Mouse (Mus musculus) thymus, adult 2 months (tissue): ENCODE data around the gene Otop2. TPM values are rescaled to one million over a fixed set of nuclear protein-coding genes. Genes with fewer than 3 reads are reported as not detected.
A peak's percentile ranks its signal among the peaks of the same experiment; 100 is the strongest.

Source experiments
- DNase-seq: peaks from one replicate; pipeline ENCODE4 v3.0.0; 2021
- H3K27ac ChIP-seq: fragments of 200-500 bp; 2 replicates; pipeline ENCODE4 v1.5.1; 2012; ENCODE audit warnings: low read length, control low read depth; ENCODE audit not compliant: control insufficient read depth, insufficient read depth
- H3K27me3 ChIP-seq: fragments of 200-500 bp; 2 replicates; pipeline ENCODE4 v1.6.1; 2012; ENCODE audit warnings: mild to moderate bottlenecking, low read length, moderate library complexity, mixed read lengths; ENCODE audit not compliant: control insufficient read depth, insufficient read depth
- H3K36me3 ChIP-seq: fragments of 200-500 bp; 2 replicates; pipeline ENCODE4 v1.6.1; 2012; ENCODE audit warnings: mild to moderate bottlenecking, low read length, moderate library complexity; ENCODE audit not compliant: control insufficient read depth, insufficient read depth
- H3K4me1 ChIP-seq: fragments of 200-500 bp; replicated peaks from 2 replicates; pipeline ENCODE4 v1.6.1; 2012; ENCODE audit warnings: low read length; ENCODE audit not compliant: control insufficient read depth, insufficient read depth
- H3K4me3 ChIP-seq: fragments of 200-500 bp; 2 replicates; pipeline ENCODE4 v1.5.1; 2012; ENCODE audit warnings: mild to moderate bottlenecking, low read length, control low read depth, moderate library complexity; ENCODE audit not compliant: control insufficient read depth, insufficient read depth
- CTCF ChIP-seq: fragments of 200-500 bp; IDR thresholded peaks from 2 replicates; pipeline ENCODE4 v1.5.1; 2012; ENCODE audit warnings: mild to moderate bottlenecking, control low read depth, low read length, moderate library complexity, borderline replicate concordance; ENCODE audit not compliant: control insufficient read depth, poor library complexity, insufficient read depth; ENCODE audit errors: extremely low read depth
- POLR2A ChIP-seq: fragments of 200-500 bp; IDR thresholded peaks from 2 replicates; pipeline ENCODE4 v1.6.1; 2012; ENCODE audit warnings: mild to moderate bottlenecking, low read length, control low read depth, moderate library complexity; ENCODE audit not compliant: control insufficient read depth, poor library complexity, insufficient read depth; ENCODE audit errors: extremely low read depth
- WGBS: fragments of 180-500 bp; shearing (Covaris S2); methylation state at CpG from one replicate; pipeline ENCODE4 v1.1.7; 2018; 5-methylcytosine and 5-hydroxymethylcytosine counted together
- polyA plus RNA-seq: library from polyadenylated mRNA; depleted of rRNA; stranded (reverse); fragments of >200 nt; gene quantifications from 2 replicates; pipeline ENCODE4 v1.2.3, GENCODE M21; 2012; rRNA removed

Gene Otop2
- polyA plus RNA-seq = 0.26 and 0.32 TPM in 2 replicates

DNA sequence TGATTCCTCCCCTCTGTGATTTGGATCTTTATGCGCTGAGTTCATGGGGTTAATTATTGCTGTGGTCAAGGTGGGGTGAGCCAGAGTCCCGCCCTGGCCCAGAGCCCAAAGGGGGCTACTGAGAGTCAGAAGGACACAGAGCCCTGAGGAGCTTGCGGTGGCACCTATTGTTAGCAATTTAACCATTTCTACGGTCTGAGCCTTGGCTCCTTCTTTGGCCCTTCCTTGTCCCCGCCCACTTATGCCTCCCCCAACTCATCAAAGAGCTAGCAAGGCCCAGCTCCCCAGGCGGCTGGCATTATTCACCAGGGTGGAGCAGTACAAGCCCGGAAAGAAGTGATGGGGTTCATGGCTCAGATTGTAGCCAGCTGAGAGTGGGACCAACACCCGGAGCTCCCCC, at the start of gene Otop2:
Otop2 (plus strand) TSS at position 301 of the 400 bp plus-strand sequence.
- TF ChIP-seq POLR2A (no peak), CTCF (no peak)
- no peaks in the 10 kb centered on the region for H3K27me3 ChIP-seq
- 69% methylated on average over 8 of the region's 8 CpGs for WGBS

DNA sequence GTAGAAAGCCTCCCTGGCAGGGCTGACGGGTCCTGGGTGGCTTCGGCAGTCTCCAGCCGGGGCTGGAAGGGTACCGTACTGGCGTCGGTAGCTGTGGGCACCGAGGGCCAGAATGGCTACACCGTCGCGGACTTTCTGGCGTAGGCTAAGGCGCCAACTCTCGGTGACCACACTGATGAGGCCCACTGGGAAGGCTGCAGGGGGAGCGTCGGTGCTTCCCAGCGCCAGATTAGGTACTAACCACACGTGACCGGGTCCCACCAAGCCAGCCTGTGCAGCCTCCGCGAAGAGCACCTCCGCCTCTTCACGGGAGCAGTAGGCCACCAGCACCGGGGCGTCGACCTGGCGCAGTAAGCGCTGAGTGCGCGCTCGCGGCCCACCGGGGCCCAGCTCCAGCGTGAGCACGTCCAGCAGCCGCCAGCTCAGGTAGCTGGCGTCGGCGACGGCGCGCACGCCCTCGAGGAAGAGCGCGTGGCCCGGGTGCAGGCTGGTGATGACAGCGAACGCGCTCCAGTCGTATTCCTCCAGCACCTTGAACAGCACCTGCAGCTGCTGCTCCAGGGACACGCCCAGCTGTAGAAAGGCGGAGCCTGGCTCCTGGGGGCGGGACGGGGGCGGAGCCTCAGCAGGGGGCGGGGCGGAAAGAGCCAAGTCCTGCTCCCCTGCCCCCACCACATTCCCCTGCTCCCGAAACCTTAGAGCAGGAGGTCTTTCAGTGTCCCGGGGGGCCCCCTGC, 49.0 kb upstream of the Otop2 start:
- 23% methylated on average over 59 of the region's 59 CpGs for WGBS
- H3K4me3 ChIP-seq = no peak overlapping the region
- no peak for DNase-seq
- H3K36me3 ChIP-seq = no peaks in the 10 kb centered on the region
- TF ChIP-seq CTCF = no peak
- no peak for TF ChIP-seq POLR2A
- H3K27ac ChIP-seq = no peak overlapping the region
- H3K27me3 ChIP-seq = 0 out of 2 replicates have a peak, but pooled peaks cover 5% of the 10 kb centered on the region
- peaks cover 4% of the 10 kb centered on the region; the same call in 1 of the 2 replicates for H3K4me1 ChIP-seq

More for the DNA sequence above, at the start of gene Otop2:
- no peak within 1 kb of the TSS for H3K4me3 ChIP-seq
- no peak for DNase-seq
- no peaks in the 10 kb centered on the region for H3K36me3 ChIP-seq
- H3K4me1 ChIP-seq = no peaks in the 10 kb centered on the region
- H3K27ac ChIP-seq = no peak within 1 kb of the TSS

DNA sequence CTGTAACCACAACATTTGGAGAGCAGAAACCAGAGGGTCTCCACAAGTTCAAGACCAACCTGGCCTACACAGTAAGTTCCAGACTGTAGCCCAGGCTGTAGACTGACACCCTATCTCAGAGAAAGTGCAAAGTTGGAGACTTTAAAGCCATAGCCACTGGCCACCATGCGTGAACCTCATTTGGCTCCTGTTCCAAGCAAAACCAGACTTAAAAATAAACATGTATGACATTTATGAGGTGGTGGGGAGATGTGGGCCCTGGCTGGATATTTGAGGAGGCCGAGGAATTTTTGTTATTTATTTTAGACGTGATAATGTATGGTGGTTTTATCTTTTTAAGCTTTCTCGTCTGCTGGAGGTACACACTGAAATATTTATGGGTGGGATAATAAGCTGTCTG, 47.8 kb upstream of the Otop2 start:
- TF ChIP-seq CTCF (no peak), POLR2A (no peak)
- Histone ChIP-seq H3K36me3 (no peaks in the 10 kb centered on the region), H3K4me3 (no peak overlapping the region), H3K27me3 (0 out of 2 replicates have a peak, but pooled peaks cover 5% of the 10 kb centered on the region), H3K4me1 (peaks cover 4% of the 10 kb centered on the region; the same call in 1 of the 2 replicates), H3K27ac (no peak overlapping the region)
- no peak for DNase-seq
- 91% methylated on average over 4 of the region's 4 CpGs for WGBS

DNA sequence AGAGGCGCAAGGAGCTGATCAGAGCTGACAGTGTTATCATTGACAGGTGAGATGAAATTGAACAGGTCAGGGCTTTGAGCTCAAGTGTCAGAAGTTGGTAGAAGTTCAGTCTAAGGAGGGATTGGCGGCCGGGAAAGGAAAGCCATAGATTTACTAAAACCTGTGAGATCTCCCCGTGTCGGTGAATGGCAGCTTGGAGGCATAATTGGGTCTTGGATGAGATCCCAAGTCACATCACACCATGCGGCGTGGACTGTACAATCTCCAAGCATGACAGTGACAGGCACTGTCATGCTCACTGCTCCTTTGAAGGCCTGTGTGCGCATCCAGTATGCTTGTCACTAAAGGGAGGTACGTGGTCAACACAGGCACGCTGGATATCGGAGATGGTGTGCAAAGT, 44.0 kb upstream of the Otop2 start:
- Histone ChIP-seq H3K27ac (no peak overlapping the region), H3K4me3 (no peak overlapping the region), H3K4me1 (peaks cover 15% of the 10 kb centered on the region), H3K27me3 (peaks cover 15% of the 10 kb centered on the region), H3K36me3 (no peaks in the 10 kb centered on the region)
- TF ChIP-seq POLR2A = no peak
- TF ChIP-seq CTCF = no peak
- WGBS = 92% methylated on average over 11 of the region's 11 CpGs
- DNase-seq = no peak

DNA sequence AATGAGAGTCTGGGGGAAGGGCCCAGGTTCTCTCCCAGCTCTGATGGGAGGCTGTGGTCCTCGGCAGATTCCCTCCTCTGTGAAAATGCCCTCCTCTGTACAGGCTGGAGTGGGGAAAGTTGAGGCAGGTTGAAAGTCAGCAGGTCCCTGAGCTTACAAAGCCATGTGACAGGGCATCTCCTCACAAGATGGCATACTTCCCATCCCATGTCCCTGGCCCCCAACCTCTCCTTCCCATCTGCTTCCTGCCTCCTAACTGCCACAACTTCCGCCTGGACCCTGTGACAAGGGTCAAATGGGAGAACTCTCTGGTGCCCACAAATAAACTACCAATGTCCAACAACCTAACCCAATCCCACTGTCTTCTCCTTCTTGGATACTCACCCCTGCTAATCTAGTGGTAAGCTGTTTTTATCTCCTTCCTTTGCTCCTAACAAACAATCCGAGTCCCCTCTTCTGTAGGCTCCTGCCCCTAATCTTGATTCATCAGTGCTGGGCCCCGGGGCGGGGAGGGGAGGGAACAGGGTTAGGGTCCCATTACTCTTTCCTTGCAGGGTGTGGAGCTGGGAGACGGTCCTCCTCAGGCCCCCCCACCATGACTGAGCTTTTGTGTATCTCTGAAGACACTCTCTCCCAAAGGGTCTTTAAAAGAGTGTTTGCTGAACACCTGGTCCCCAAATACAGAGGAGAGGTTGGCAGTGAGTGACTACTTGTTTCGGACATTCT, 42.7 kb upstream of the Otop2 start:
- Histone ChIP-seq H3K4me3 (no peak overlapping the region), H3K27me3 (peaks cover 9% of the 10 kb centered on the region), H3K36me3 (0 out of 2 replicates have a peak, but pooled peaks cover 7% of the 10 kb centered on the region), H3K4me1 (peaks cover 13% of the 10 kb centered on the region), H3K27ac (no peak overlapping the region)
- DNase-seq = no peak
- 80% methylated on average over 7 of the region's 7 CpGs for WGBS
- no peak for TF ChIP-seq POLR2A
- no peak for TF ChIP-seq CTCF

DNA sequence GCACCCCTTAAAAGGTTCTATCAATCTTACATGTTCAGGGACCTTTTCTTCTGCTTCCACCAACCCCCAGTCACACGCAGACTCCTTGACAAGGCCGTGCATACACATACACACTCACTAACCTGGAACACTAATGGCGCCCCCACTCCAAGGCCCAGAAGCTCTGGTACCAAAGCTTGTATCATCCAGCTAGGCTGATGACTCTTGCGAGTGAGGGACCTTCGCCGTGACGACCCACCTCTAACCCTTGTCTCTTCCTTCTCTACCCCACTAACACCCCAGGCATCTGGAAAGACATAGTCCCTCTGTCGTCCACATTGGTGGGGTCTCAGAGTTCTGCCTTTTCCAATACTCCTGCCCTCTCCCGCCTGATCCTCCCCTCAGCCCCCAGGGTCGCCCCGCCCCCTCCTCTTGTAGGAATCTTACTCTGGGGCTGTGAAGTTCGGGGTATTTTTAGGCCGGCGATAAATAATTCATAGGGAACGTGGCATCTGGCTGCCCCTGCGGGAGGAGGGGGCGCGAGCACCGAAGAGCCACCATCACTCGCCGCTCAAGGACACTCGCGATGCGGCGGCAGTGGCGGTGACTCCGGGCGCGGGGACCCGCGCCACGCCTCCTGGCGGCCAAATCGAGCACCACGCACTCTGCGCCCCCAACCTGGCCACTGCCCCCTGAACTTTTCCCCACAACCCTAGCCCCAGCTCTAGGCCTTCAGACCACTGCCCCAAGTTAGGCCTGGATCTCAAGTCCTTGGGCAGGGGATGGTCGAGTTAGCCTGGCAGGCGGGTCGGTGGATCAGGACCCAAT, 41.9 kb upstream of the Otop2 start:
- peaks cover 13% of the 10 kb centered on the region for H3K4me1 ChIP-seq
- no peak overlapping the region for H3K4me3 ChIP-seq
- H3K36me3 ChIP-seq = 0 out of 2 replicates have a peak, but pooled peaks cover 7% of the 10 kb centered on the region
- peaks cover 9% of the 10 kb centered on the region for H3K27me3 ChIP-seq
- no peak for TF ChIP-seq POLR2A
- peak; percentile 93 for TF ChIP-seq CTCF
- no peak overlapping the region for H3K27ac ChIP-seq
- DNase-seq = peak; percentile 36
- 19% methylated on average over 39 of the region's 39 CpGs for WGBS
